Mouse (Mus musculus) left cerebral cortex, adult 9 months (tissue): Measurements from ENCODE around the gene Thbs2.

Source experiments
- DNase-seq, 2 experiments: peaks; one replicate each; pipeline ENCODE4 v3.0.0; 2022; ENCODE audit warnings: low spot score in 2 of 2

Thbs2 gene

GRCm38 (mm10) chr17:14693994-14694374, at the start of gene Thbs2:
TSS of gene Thbs2 (minus strand) at chr17:14694235.
- no peak for DNase-seq

GRCm38 (mm10) chr17:14735493-14736004, 41.5 kb upstream of the Thbs2 start:
- DNase-seq = no peak

GRCm38 (mm10) chr17:14734380-14734779, 40.3 kb upstream of the Thbs2 start:
- no peak for DNase-seq

- peak in 1 of 2 experiments; percentile 22 for DNase-seq
Measured at GRCm38 (mm10) chr17:14733941-14734340, 39.9 kb upstream of the Thbs2 start.

- DNase-seq = no peak
Measured at GRCm38 (mm10) chr17:14733027-14733426, 39.0 kb upstream of the Thbs2 start.

GRCm38 (mm10) chr17:14730629-14731028, 36.6 kb upstream of the Thbs2 start:
- DNase-seq = no peak

- DNase-seq = no peak
Measured at GRCm38 (mm10) chr17:14727481-14727880, 33.4 kb upstream of the Thbs2 start.

- DNase-seq = no peak
Measured at GRCm38 (mm10) chr17:14724786-14725185, 30.8 kb upstream of the Thbs2 start.

GRCm38 (mm10) chr17:14721325-14721724, 27.3 kb upstream of the Thbs2 start:
- DNase-seq = no peak

- DNase-seq = no peak
Measured at GRCm38 (mm10) chr17:14720912-14721311, 26.9 kb upstream of the Thbs2 start.

- DNase-seq = no peak
Measured at GRCm38 (mm10) chr17:14720227-14720626, 26.2 kb upstream of the Thbs2 start.

GRCm38 (mm10) chr17:14718801-14719200, 24.8 kb upstream of the Thbs2 start:
- no peak for DNase-seq

- no peak for DNase-seq
Measured at GRCm38 (mm10) chr17:14714782-14715181, 20.7 kb upstream of the Thbs2 start.

- DNase-seq = no peak
Measured at GRCm38 (mm10) chr17:14714374-14714773, 20.3 kb upstream of the Thbs2 start.

GRCm38 (mm10) chr17:14711784-14712183, 17.7 kb upstream of the Thbs2 start:
- no peak for DNase-seq

- no peak for DNase-seq
Measured at GRCm38 (mm10) chr17:14711032-14711431, 17.0 kb upstream of the Thbs2 start.

GRCm38 (mm10) chr17:14706066-14706465, 12.0 kb upstream of the Thbs2 start:
- DNase-seq = no peak

- DNase-seq = peak in 1 of 2 experiments; percentile 29
Measured at GRCm38 (mm10) chr17:14705466-14705865, 11.4 kb upstream of the Thbs2 start.

GRCm38 (mm10) chr17:14703771-14704170, 9.7 kb upstream of the Thbs2 start:
- DNase-seq = no peak

- DNase-seq = no peak
Measured at GRCm38 (mm10) chr17:14703268-14703667, 9.2 kb upstream of the Thbs2 start.

- DNase-seq = peak in 1 of 2 experiments; percentile 53
Measured at GRCm38 (mm10) chr17:14702701-14703100, 8.7 kb upstream of the Thbs2 start.

GRCm38 (mm10) chr17:14701891-14702290, 7.9 kb upstream of the Thbs2 start:
- no peak for DNase-seq

GRCm38 (mm10) chr17:14700204-14700603, 6.2 kb upstream of the Thbs2 start:
- DNase-seq = no peak

- DNase-seq = no peak
Measured at GRCm38 (mm10) chr17:14698188-14698587, 4.2 kb upstream of the Thbs2 start.
